ENCODE assay signal across 30 mouse cellular contexts in genomic region chr12:104925765-104926164, GRCm38 (mm10).
DNase-seq lines count a peak whose midpoint lies in the region; ATAC-seq and TF ChIP-seq lines count a peak whose summit lies in the region.
"Had no signal": no experiment of that assay in that cellular context is flagged by ENCODE, and none has a peak within 500 bp of the region (broad histone marks: within the 10 kb centered on the region; RNA-seq: fewer than 3 reads in every experiment).

No protein-coding gene starts in this region.

- 0 out of 2 replicates have a peak overlapping the region, but pooled peaks have one; percentile 48 for H3K27ac ChIP-seq in hindbrain, embryonic 13.5 days
- H3K27ac ChIP-seq in hindbrain, embryonic 16.5 days (ENCODE audit: low read depth, low read length), result no peak overlapping the region; the same call in 1 of the 2 replicates
- H3K27ac ChIP-seq in limb, embryonic 11.5 days (replicated peaks; ENCODE audit: low read depth, low read length), result no peak overlapping the region
- H3K27ac ChIP-seq in midbrain, postnatal 0 days (ENCODE audit: low read depth, low read length), result 0 out of 2 replicates have a peak overlapping the region, but pooled peaks have one; percentile 1
- H3K27ac ChIP-seq: embryonic facial prominence, embryonic 13.5 days; limb, embryonic 15.5 days; liver, embryonic 14.5 days; macrophage had no signal

- H3K4me2 ChIP-seq in hindbrain, embryonic 13.5 days, result no peak overlapping the region
- H3K4me2 ChIP-seq in hindbrain, embryonic 16.5 days (ENCODE audit: low read length), result no peak overlapping the region
- peak overlapping the region; percentile 8; the same call in 1 of the 2 replicates for H3K4me2 ChIP-seq in limb, embryonic 11.5 days (ENCODE audit: low read depth, severe bottlenecking)
- H3K4me2 ChIP-seq in midbrain, postnatal 0 days (ENCODE audit: low read depth, low read length, poor library complexity, severe bottlenecking), result no peak overlapping the region
- H3K4me2 ChIP-seq: embryonic facial prominence, embryonic 13.5 days; heart, embryonic 11.5 days; limb, embryonic 15.5 days had no signal

- no peaks in the 10 kb centered on the region for H3K36me3 ChIP-seq in hindbrain, embryonic 13.5 days
- no peaks in the 10 kb centered on the region for H3K36me3 ChIP-seq in hindbrain, embryonic 16.5 days (ENCODE audit: control insufficient read depth, insufficient read depth, low read length)
- H3K36me3 ChIP-seq in megakaryocyte, embryonic 14.5 days (replicated peaks; ENCODE audit: low read length), result peaks cover 18% of the 10 kb centered on the region
- no peaks in the 10 kb centered on the region for H3K36me3 ChIP-seq in limb, embryonic 11.5 days (ENCODE audit: control insufficient read depth, insufficient read depth, low read length)
- H3K36me3 ChIP-seq in midbrain, postnatal 0 days (ENCODE audit: insufficient read depth, low read length), result no peaks in the 10 kb centered on the region
- H3K36me3 ChIP-seq: embryonic facial prominence, embryonic 13.5 days; forebrain, embryonic 10.5 days; limb, embryonic 15.5 days had no signal

- no peak for ATAC-seq in hindbrain, embryonic 13.5 days (ENCODE audit: low FRiP score)
- ATAC-seq in hindbrain, embryonic 16.5 days, result no peak
- ATAC-seq in megakaryocyte, adult 5-6 weeks (ENCODE audit: poor library complexity, severe bottlenecking), result no peak
- no peak for ATAC-seq in limb, embryonic 11.5 days (ENCODE audit: insufficient number of reproducible peaks, low FRiP score, low TSS enrichment, low read depth)
- no peak for ATAC-seq in midbrain, postnatal 0 days (ENCODE audit: low FRiP score)
- ATAC-seq: intestine, embryonic 16.5 days had no signal

- 0 out of 2 replicates have a peak, but pooled peaks cover 6% of the 10 kb centered on the region for H3K27me3 ChIP-seq in hindbrain, embryonic 13.5 days
- no peaks in the 10 kb centered on the region for H3K27me3 ChIP-seq in hindbrain, embryonic 16.5 days (replicated peaks; ENCODE audit: control insufficient read depth, insufficient read depth, low read length)
- peaks cover 10% of the 10 kb centered on the region for H3K27me3 ChIP-seq in megakaryocyte, embryonic 14.5 days (replicated peaks)
- H3K27me3 ChIP-seq in limb, embryonic 11.5 days (ENCODE audit: control insufficient read depth, insufficient read depth, low read length), result no peaks in the 10 kb centered on the region
- no peaks in the 10 kb centered on the region for H3K27me3 ChIP-seq in midbrain, postnatal 0 days (ENCODE audit: insufficient read depth, low read length)
- H3K27me3 ChIP-seq: embryonic facial prominence, embryonic 13.5 days had no signal

- H3K4me1 ChIP-seq in hindbrain, embryonic 13.5 days (replicated peaks), result peaks cover 33% of the 10 kb centered on the region
- H3K4me1 ChIP-seq in hindbrain, embryonic 16.5 days (ENCODE audit: control insufficient read depth, insufficient read depth, low read depth, low read length), result peaks cover 15% of the 10 kb centered on the region
- peaks cover 20% of the 10 kb centered on the region for H3K4me1 ChIP-seq in megakaryocyte, embryonic 14.5 days
- H3K4me1 ChIP-seq in limb, embryonic 11.5 days (ENCODE audit: control insufficient read depth, insufficient read depth, low read length), result peaks cover 3% of the 10 kb centered on the region
- H3K4me1 ChIP-seq in midbrain, postnatal 0 days (ENCODE audit: insufficient read depth, low read length), result peaks cover 5% of the 10 kb centered on the region; the same call in 1 of the 2 replicates

- no peak for TF ChIP-seq CTCF in midbrain, postnatal 0 days (IDR thresholded peaks at IDR 0.05)

- no peak for DNase-seq in limb, embryonic 11.5 days (ENCODE audit: low spot score)
- DNase-seq in midbrain, postnatal 0 days (ENCODE audit: low spot score), result no peak
- no peak for DNase-seq in adrenal gland, postnatal 4 days (ENCODE audit: low spot score in 2 of 2)
- no peak for DNase-seq in adrenal gland, postnatal 25 days
- DNase-seq: adrenal gland, postnatal 36 days; cerebellum, adult 8-10 months; cerebellum, postnatal 36 days; embryo, embryonic 11 days; gastrocnemius, postnatal 25 days; heart, adult 18-20 months; heart, postnatal 36 days; kidney, adult 8-10 months; kidney, postnatal 10 days; layer of hippocampus, adult 9-11 months; lung, adult 2 months; lung, postnatal 10 days; thymus, adult 2 months; thymus, postnatal 36 days had no signal

- H3K9me3 ChIP-seq in hindbrain, embryonic 13.5 days, result no peaks in the 10 kb centered on the region
- H3K9me3 ChIP-seq in hindbrain, embryonic 16.5 days (ENCODE audit: control insufficient read depth, low read length), result no peaks in the 10 kb centered on the region
- peaks cover 14% of the 10 kb centered on the region for H3K9me3 ChIP-seq in megakaryocyte, embryonic 14.5 days
- no peaks in the 10 kb centered on the region for H3K9me3 ChIP-seq in limb, embryonic 11.5 days (ENCODE audit: control insufficient read depth, low read length)
- H3K9me3 ChIP-seq in midbrain, postnatal 0 days (ENCODE audit: low read length), result no peaks in the 10 kb centered on the region
- H3K9me3 ChIP-seq: embryonic facial prominence, embryonic 13.5 days; forebrain, embryonic 10.5 days; limb, embryonic 15.5 days had no signal

- 81% methylated on average over 2 of the region's 2 CpGs for WGBS in hindbrain, embryonic 13.5 days
- WGBS in hindbrain, embryonic 16.5 days, result 81% methylated on average over 2 of the region's 2 CpGs
- WGBS in limb, embryonic 11.5 days, result 82% methylated on average over 2 of the region's 2 CpGs
- 93% methylated on average over 2 of the region's 2 CpGs for WGBS in midbrain, postnatal 0 days

- H3K9ac ChIP-seq in hindbrain, embryonic 13.5 days, result no peak overlapping the region
- H3K9ac ChIP-seq in hindbrain, embryonic 16.5 days (ENCODE audit: low read depth, low read length), result no peak overlapping the region
- H3K9ac ChIP-seq in limb, embryonic 11.5 days (ENCODE audit: low read length), result no peak overlapping the region
- no peak overlapping the region for H3K9ac ChIP-seq in midbrain, postnatal 0 days (replicated peaks; ENCODE audit: low read length, poor library complexity, severe bottlenecking)
- H3K9ac ChIP-seq: embryonic facial prominence, embryonic 13.5 days; forebrain, postnatal 0 days; limb, embryonic 15.5 days; liver, embryonic 14.5 days had no signal

- no peak overlapping the region for H3K4me3 ChIP-seq in hindbrain, embryonic 13.5 days
- no peak overlapping the region for H3K4me3 ChIP-seq in hindbrain, embryonic 16.5 days (ENCODE audit: low read length)
- peak overlapping the region; percentile 57 for H3K4me3 ChIP-seq in megakaryocyte, embryonic 14.5 days (replicated peaks)
- H3K4me3 ChIP-seq in limb, embryonic 11.5 days (ENCODE audit: low read depth, low read length), result no peak overlapping the region
- H3K4me3 ChIP-seq in midbrain, postnatal 0 days (ENCODE audit: low read depth, low read length), result no peak overlapping the region
- H3K4me3 ChIP-seq: embryonic facial prominence, embryonic 13.5 days; forebrain, embryonic 10.5 days; limb, embryonic 15.5 days had no signal

Comparison
In these comparisons a context has a peak if more than half of its experiments do, and no peak if none do; other contexts are left out.
1. H3K27ac ChIP-seq: peak in hindbrain, embryonic 13.5 days (single experiment) and midbrain, postnatal 0 days (single experiment); none in hindbrain, embryonic 16.5 days (single experiment) and limb, embryonic 11.5 days (single experiment).